Mouse (Mus musculus): ENCODE measurements around the gene Rassf3. TPM values are rescaled to one million over a fixed set of nuclear protein-coding genes. Genes with fewer than 3 reads are reported as not detected.

Rassf3 gene
- total RNA-seq, 1 experiment: 13.1 TPM

GRCm38 (mm10) chr10:121367271-121367670 lies 108.9 kb downstream of the Rassf3 start:
- TF ChIP-seq HCFC1 (IDR thresholded peaks at IDR 0.05; ENCODE audit: borderline replicate concordance, insufficient read depth, low read length) (no peak), ZNF384 (IDR thresholded peaks at IDR 0.05; ENCODE audit: low read depth, low read length) (no peak), MAFK (IDR thresholded peaks at IDR 0.05; ENCODE audit: insufficient read depth, low read depth, low read length) (no peak), CHD2 (IDR thresholded peaks at IDR 0.05; ENCODE audit: low read depth, low read length) (no peak), ZC3H11A (IDR thresholded peaks at IDR 0.05; ENCODE audit: borderline replicate concordance, low read depth, low read length) (no peak)
- H3K27ac ChIP-seq (ENCODE audit: insufficient read depth, low read depth, low read length, poor library complexity, severe bottlenecking): no peak overlapping the region
- DNase-seq (ENCODE audit: low read depth, low spot score): no peak
- H3K9me3 ChIP-seq (ENCODE audit: control insufficient read depth, insufficient read depth, low read depth, low read length): no peaks in the 10 kb centered on the region
- in situ Hi-C loops (cut with MboI; ENCODE audit: low sequenced_read_pairs in 2 of 2, unreplicated experiment in 2 of 2): no loop called here
- no peak overlapping the region for H3K9ac ChIP-seq (ENCODE audit: insufficient read depth, low read depth, low read length, poor library complexity, severe bottlenecking)
- peaks cover 0 to 4% of the 10 kb centered on the region in 2 experiments; a peak in 1 of 4 replicates for H3K4me1 ChIP-seq (ENCODE audit: control insufficient read depth in 2 of 2, insufficient read depth in 2 of 2, low read length in 2 of 2, poor library complexity in 1 of 2)
- H3K4me3 ChIP-seq (ENCODE audit: insufficient read depth in 1 of 2, low read depth in 1 of 2, low read length in 2 of 2, poor library complexity in 1 of 2, severe bottlenecking in 1 of 2): no peak overlapping the region
- peaks cover 5% of the 10 kb centered on the region; the same call in 1 of the 2 replicates for H3K36me3 ChIP-seq (ENCODE audit: control insufficient read depth, insufficient read depth, low read length, poor library complexity, severe bottlenecking)

GRCm38 (mm10) chr10:121365781-121366272 lies 110.3 kb downstream of the Rassf3 start:
- no peak for DNase-seq (ENCODE audit: low read depth, low spot score)
- TF ChIP-seq MAFK (IDR thresholded peaks at IDR 0.05; ENCODE audit: insufficient read depth, low read depth, low read length) (no peak), CHD2 (IDR thresholded peaks at IDR 0.05; ENCODE audit: low read depth, low read length) (no peak), ZNF384 (IDR thresholded peaks at IDR 0.05; ENCODE audit: low read depth, low read length) (no peak), HCFC1 (IDR thresholded peaks at IDR 0.05; ENCODE audit: borderline replicate concordance, insufficient read depth, low read length) (no peak), ZC3H11A (IDR thresholded peaks at IDR 0.05; ENCODE audit: borderline replicate concordance, low read depth, low read length) (no peak)
- H3K4me3 ChIP-seq (ENCODE audit: insufficient read depth in 1 of 2, low read depth in 1 of 2, low read length in 2 of 2, poor library complexity in 1 of 2, severe bottlenecking in 1 of 2): peak overlapping the region; percentile 71 to 86
- no peaks in the 10 kb centered on the region for H3K9me3 ChIP-seq (ENCODE audit: control insufficient read depth, insufficient read depth, low read depth, low read length)
- H3K4me1 ChIP-seq (ENCODE audit: control insufficient read depth in 2 of 2, insufficient read depth in 2 of 2, low read length in 2 of 2, poor library complexity in 1 of 2): peaks cover 0 to 4% of the 10 kb centered on the region in 2 experiments; a peak in 1 of 4 replicates
- peaks cover 5% of the 10 kb centered on the region; the same call in 1 of the 2 replicates for H3K36me3 ChIP-seq (ENCODE audit: control insufficient read depth, insufficient read depth, low read length, poor library complexity, severe bottlenecking)
- H3K27ac ChIP-seq (ENCODE audit: insufficient read depth, low read depth, low read length, poor library complexity, severe bottlenecking): no peak overlapping the region
- H3K9ac ChIP-seq (ENCODE audit: insufficient read depth, low read depth, low read length, poor library complexity, severe bottlenecking): peak overlapping the region; percentile 88; the same call in 1 of the 2 replicates
- in situ Hi-C loops (cut with MboI; ENCODE audit: low sequenced_read_pairs in 2 of 2, unreplicated experiment in 2 of 2): no loop called here

GRCm38 (mm10) chr10:121364801-121365564 lies 111.2 kb downstream of the Rassf3 start, which contains the start of gene Gns:
TSS of gene Gns (plus strand) at chr10:121365090.
- Histone ChIP-seq H3K36me3 (ENCODE audit: control insufficient read depth, insufficient read depth, low read length, poor library complexity, severe bottlenecking) (peaks cover 5% of the 10 kb centered on the region; the same call in 1 of the 2 replicates), H3K9ac (ENCODE audit: insufficient read depth, low read depth, low read length, poor library complexity, severe bottlenecking) (peak within 1 kb of the TSS; percentile 88), H3K9me3 (ENCODE audit: control insufficient read depth, insufficient read depth, low read depth, low read length) (no peaks in the 10 kb centered on the region), H3K4me1 (ENCODE audit: control insufficient read depth in 2 of 2, insufficient read depth in 2 of 2, low read length in 2 of 2, poor library complexity in 1 of 2) (peaks cover 0 to 4% of the 10 kb centered on the region in 2 experiments; a peak in 1 of 4 replicates), H3K4me3 (ENCODE audit: insufficient read depth in 1 of 2, low read depth in 1 of 2, low read length in 2 of 2, poor library complexity in 1 of 2, severe bottlenecking in 1 of 2) (peak within 1 kb of the TSS; percentile 71 to 86), H3K27ac (ENCODE audit: insufficient read depth, low read depth, low read length, poor library complexity, severe bottlenecking) (no peak within 1 kb of the TSS)
- DNase-seq (ENCODE audit: low read depth, low spot score): no peak
- in situ Hi-C loops (cut with MboI; ENCODE audit: low sequenced_read_pairs in 2 of 2, unreplicated experiment in 2 of 2): no loop called here
- TF ChIP-seq HCFC1 (IDR thresholded peaks at IDR 0.05; ENCODE audit: borderline replicate concordance, insufficient read depth, low read length): no peak
- TF ChIP-seq ZNF384 (IDR thresholded peaks at IDR 0.05; ENCODE audit: low read depth, low read length): no peak
- no peak for TF ChIP-seq MAFK (IDR thresholded peaks at IDR 0.05; ENCODE audit: insufficient read depth, low read depth, low read length)
- TF ChIP-seq CHD2 (IDR thresholded peaks at IDR 0.05; ENCODE audit: low read depth, low read length): no peak
- TF ChIP-seq ZC3H11A (IDR thresholded peaks at IDR 0.05; ENCODE audit: borderline replicate concordance, low read depth, low read length): no peak

GRCm38 (mm10) chr10:121364306-121364705 lies 111.8 kb downstream of the Rassf3 start:
- Histone ChIP-seq H3K36me3 (ENCODE audit: control insufficient read depth, insufficient read depth, low read length, poor library complexity, severe bottlenecking) (peaks cover 5% of the 10 kb centered on the region; the same call in 1 of the 2 replicates), H3K4me3 (ENCODE audit: insufficient read depth in 1 of 2, low read depth in 1 of 2, low read length in 2 of 2, poor library complexity in 1 of 2, severe bottlenecking in 1 of 2) (peak overlapping the region; percentile 71 to 86), H3K9me3 (ENCODE audit: control insufficient read depth, insufficient read depth, low read depth, low read length) (no peaks in the 10 kb centered on the region), H3K27ac (ENCODE audit: insufficient read depth, low read depth, low read length, poor library complexity, severe bottlenecking) (no peak overlapping the region), H3K9ac (ENCODE audit: insufficient read depth, low read depth, low read length, poor library complexity, severe bottlenecking) (no peak overlapping the region), H3K4me1 (ENCODE audit: control insufficient read depth in 2 of 2, insufficient read depth in 2 of 2, low read length in 2 of 2, poor library complexity in 1 of 2) (peaks cover 0 to 4% of the 10 kb centered on the region in 2 experiments; a peak in 1 of 4 replicates)
- TF ChIP-seq ZC3H11A (IDR thresholded peaks at IDR 0.05; ENCODE audit: borderline replicate concordance, low read depth, low read length) (no peak), HCFC1 (IDR thresholded peaks at IDR 0.05; ENCODE audit: borderline replicate concordance, insufficient read depth, low read length) (no peak), MAFK (IDR thresholded peaks at IDR 0.05; ENCODE audit: insufficient read depth, low read depth, low read length) (no peak)
- DNase-seq (ENCODE audit: low read depth, low spot score): no peak
- in situ Hi-C loops (cut with MboI; ENCODE audit: low sequenced_read_pairs in 2 of 2, unreplicated experiment in 2 of 2): no loop called here
